Mouse (Mus musculus) forebrain, embryonic 15.5 days (tissue): ENCODE measurements at regions not wholly inside any gene's neighbourhood (a gene's known extent, or its start where the extent isn't known, plus 50 kb on each side); places are given as distances from the start of the nearest gene placed in this dataset.

Experiments
- ATAC-seq: fragments of 200-750 bp; cut with Nextera tagmentation; replicated peaks from 2 replicates; pipeline ENCODE4 v1.8.0; 2017; ENCODE audit warnings: mild to moderate bottlenecking, moderate TSS enrichment, moderate library complexity
- H3K27ac ChIP-seq: fragments of 300-500 bp; sonication (generic); replicated peaks from 2 replicates; pipeline ENCODE4 v1.5.1; 2015; ENCODE audit warnings: mild to moderate bottlenecking, inconsistent platforms
- H3K27me3 ChIP-seq: fragments of 300-500 bp; sonication (generic); 2 replicates; pipeline ENCODE4 v1.6.1; 2015; ENCODE audit warnings: inconsistent platforms
- H3K36me3 ChIP-seq: fragments of 300-500 bp; sonication (generic); 2 replicates; pipeline ENCODE4 v1.6.1; 2015; ENCODE audit warnings: mild to moderate bottlenecking, inconsistent platforms
- H3K4me1 ChIP-seq: fragments of 300-500 bp; sonication (generic); 2 replicates; pipeline ENCODE4 v1.6.1; 2015; ENCODE audit warnings: inconsistent platforms
- H3K4me2 ChIP-seq: fragments of 300-500 bp; sonication (generic); replicated peaks from 2 replicates; pipeline ENCODE4 v1.6.1; 2015; ENCODE audit warnings: mild to moderate bottlenecking, inconsistent platforms
- H3K4me3 ChIP-seq: fragments of 300-500 bp; sonication (generic); 2 replicates; pipeline ENCODE4 v1.5.1; 2015; ENCODE audit warnings: mild to moderate bottlenecking, inconsistent platforms
- H3K9ac ChIP-seq: fragments of 300-500 bp; sonication (generic); replicated peaks from 2 replicates; pipeline ENCODE4 v1.6.1; 2015; ENCODE audit warnings: mild to moderate bottlenecking, inconsistent platforms
- H3K9me3 ChIP-seq: fragments of 300-500 bp; sonication (generic); 2 replicates; pipeline ENCODE4 v1.6.1; 2016; ENCODE audit warnings: inconsistent platforms
- WGBS: fragments of 180-500 bp; shearing (Covaris S2); methylation state at CpG from one replicate; pipeline ENCODE4 v1.1.7; 2015; ENCODE audit warnings: mixed read lengths; 5-methylcytosine and 5-hydroxymethylcytosine counted together

DNA sequence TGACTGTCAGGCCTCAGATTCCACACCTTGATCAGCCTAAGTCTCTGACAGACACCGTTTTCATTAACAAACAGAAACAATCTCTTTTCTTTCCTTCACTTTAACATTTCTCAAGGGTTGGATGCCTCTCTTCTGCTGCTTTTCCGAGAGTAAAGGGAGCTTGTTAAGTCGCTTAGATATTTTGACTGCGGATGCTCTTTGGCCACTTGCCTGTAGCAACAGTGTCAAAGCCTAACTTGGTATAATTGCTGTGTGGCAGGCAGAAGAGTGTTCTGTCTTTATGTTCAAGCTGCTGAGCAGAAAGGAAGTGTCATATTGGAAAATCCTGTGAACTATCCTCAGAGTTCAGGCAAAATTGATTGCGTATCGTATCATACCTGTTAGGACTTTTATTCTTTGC is 112.3 kb upstream of the Zeb2 start:
- Histone ChIP-seq H3K4me1 (peaks cover 38% of the 10 kb centered on the region), H3K27me3 (no peaks in the 10 kb centered on the region), H3K9ac (no peak overlapping the region), H3K4me2 (no peak overlapping the region), H3K36me3 (no peaks in the 10 kb centered on the region), H3K4me3 (no peak overlapping the region), H3K27ac (no peak overlapping the region), H3K9me3 (no peaks in the 10 kb centered on the region)
- WGBS, result 44% methylated on average over 6 of the region's 6 CpGs
- no peak for ATAC-seq

DNA sequence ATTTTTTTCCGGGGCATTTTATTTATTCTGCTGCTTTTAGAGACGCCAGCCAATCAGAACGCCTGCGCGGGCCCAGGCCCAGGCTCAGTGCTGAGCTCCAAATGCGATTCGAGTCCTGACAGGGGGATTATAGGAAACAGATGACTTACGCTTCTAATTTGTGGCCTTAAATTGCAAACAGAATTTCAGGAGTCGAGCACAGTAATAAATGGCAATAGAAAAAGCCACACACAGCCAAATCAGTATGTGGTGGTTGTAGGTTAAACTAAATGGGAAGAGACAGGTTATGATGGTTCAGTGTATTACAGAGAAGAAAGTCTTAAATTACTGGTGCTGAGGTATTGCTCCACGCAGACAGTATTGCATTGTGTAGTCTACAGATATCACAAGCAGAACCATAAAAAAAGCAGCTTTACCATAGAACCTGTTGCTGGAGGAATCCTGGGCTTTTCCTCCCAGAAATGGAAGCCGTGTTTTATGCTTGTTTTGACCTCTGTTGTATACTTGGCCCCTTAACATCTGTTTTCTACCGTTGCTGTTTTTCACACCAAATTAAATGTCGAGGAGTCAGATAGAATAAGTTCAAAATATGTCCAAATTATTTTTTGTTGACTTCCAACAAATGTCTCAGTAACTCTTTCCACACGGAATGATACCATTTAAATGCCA is 110.2 kb upstream of the Zeb2 start:
- WGBS, result 22% methylated on average over 14 of the region's 14 CpGs
- H3K27ac ChIP-seq, result no peak overlapping the region; the same call in 1 of the 2 replicates
- ATAC-seq, result 0 out of 2 replicates have a peak, but pooled peaks have one; percentile 61

DNA sequence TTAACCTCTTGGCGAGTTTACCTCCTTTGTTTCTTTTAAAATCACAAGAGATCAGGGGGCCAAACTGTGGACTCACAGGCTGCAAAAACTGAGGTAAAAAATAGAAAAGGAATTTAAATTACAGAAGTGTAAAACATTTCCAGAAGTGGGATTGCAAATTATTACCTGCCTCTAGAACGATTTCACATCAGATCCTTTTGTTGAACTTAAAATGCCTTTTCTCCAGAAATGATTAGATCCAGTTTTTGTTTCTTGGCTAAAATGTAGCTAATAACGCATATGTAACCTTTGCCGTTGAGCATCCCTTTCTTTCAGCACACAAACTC is 108.8 kb upstream of the Zeb2 start:
- no peak overlapping the region for H3K9ac ChIP-seq
- H3K36me3 ChIP-seq, result no peaks in the 10 kb centered on the region
- no peak for ATAC-seq
- no peak overlapping the region for H3K4me3 ChIP-seq
- H3K27ac ChIP-seq, result peak overlapping the region; percentile 70
- no peak overlapping the region for H3K4me2 ChIP-seq
- no peaks in the 10 kb centered on the region for H3K9me3 ChIP-seq
- 17% methylated on average over 4 of the region's 4 CpGs for WGBS
- H3K4me1 ChIP-seq, result peaks cover 38% of the 10 kb centered on the region
- H3K27me3 ChIP-seq, result no peaks in the 10 kb centered on the region

More for the DNA sequence above, 110.2 kb upstream of the Zeb2 start:
- Histone ChIP-seq H3K36me3 (no peaks in the 10 kb centered on the region), H3K4me2 (peak overlapping the region; percentile 14; the same call in 1 of the 2 replicates), H3K9me3 (no peaks in the 10 kb centered on the region), H3K27me3 (no peaks in the 10 kb centered on the region), H3K9ac (no peak overlapping the region), H3K4me1 (peaks cover 38% of the 10 kb centered on the region), H3K4me3 (no peak overlapping the region)

DNA sequence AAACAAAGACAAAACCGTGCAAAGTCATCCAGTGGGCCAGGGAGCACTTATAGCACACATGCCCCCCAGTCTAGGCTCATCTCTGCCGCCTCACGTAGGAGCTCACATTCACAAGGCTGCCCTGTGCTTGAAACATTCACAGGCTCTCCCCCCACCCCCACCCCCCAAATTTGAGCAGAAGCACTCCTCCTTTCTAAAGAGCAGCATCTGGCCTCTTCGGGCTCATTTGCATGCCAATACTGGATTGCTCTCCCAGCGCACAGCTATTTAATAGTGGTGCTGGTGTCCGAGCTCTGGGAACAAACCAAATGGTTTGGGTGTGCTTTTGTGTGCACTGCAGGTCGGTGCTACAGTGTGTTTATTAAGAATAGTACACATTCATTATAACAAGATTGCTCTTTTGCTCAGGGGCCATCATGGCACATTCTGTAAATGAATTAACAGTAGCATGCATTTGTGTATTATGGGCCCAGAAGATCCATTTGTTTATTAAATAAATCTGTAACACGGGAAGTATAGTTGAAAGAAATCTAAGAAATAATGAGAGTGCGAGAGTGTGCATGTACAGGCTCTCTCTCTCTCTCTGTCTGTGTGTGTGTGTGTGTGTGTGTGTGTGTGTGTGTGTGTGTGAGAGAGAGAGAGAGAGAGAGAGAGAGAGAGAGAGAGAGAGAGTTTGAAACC is 108.3 kb upstream of the Zeb2 start:
- WGBS, result 4% methylated on average over 9 of the region's 9 CpGs

DNA sequence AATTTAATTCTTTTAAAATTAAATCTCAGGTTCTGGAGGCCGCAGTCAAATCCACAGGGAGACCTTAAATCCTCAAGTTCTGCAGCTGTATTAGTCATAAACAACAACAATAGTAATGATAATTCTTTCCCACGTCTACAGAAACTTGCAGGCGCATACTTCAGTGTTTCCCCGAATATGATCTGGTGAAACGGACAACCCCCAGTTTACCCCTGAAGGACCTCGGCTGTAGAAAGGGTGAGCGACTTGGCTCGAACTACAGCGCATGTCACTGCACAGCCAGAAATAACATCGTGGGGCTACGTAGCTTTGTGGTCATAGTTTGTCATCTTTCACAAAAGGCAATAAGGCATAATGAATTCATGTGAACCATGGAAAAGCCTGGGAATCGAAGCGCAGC is 105.0 kb upstream of the Zeb2 start:
- Histone ChIP-seq H3K36me3 (no peaks in the 10 kb centered on the region), H3K9me3 (no peaks in the 10 kb centered on the region), H3K4me2 (no peak overlapping the region), H3K9ac (no peak overlapping the region), H3K27me3 (no peaks in the 10 kb centered on the region), H3K4me3 (no peak overlapping the region), H3K4me1 (peaks cover 20% of the 10 kb centered on the region), H3K27ac (no peak overlapping the region)
- 65% methylated on average over 13 of the region's 13 CpGs for WGBS
- no peak for ATAC-seq

More for the DNA sequence above, 108.3 kb upstream of the Zeb2 start:
- no peak overlapping the region for H3K9ac ChIP-seq
- no peaks in the 10 kb centered on the region for H3K36me3 ChIP-seq
- no peaks in the 10 kb centered on the region for H3K27me3 ChIP-seq
- H3K4me1 ChIP-seq, result peaks cover 36% of the 10 kb centered on the region
- 0 out of 2 replicates have a peak overlapping the region, but pooled peaks have one; percentile 14 for H3K4me2 ChIP-seq
- H3K4me3 ChIP-seq, result no peak overlapping the region
- ATAC-seq, result peak; percentile 94
- H3K9me3 ChIP-seq, result no peaks in the 10 kb centered on the region
- peak overlapping the region; percentile 70 for H3K27ac ChIP-seq

DNA sequence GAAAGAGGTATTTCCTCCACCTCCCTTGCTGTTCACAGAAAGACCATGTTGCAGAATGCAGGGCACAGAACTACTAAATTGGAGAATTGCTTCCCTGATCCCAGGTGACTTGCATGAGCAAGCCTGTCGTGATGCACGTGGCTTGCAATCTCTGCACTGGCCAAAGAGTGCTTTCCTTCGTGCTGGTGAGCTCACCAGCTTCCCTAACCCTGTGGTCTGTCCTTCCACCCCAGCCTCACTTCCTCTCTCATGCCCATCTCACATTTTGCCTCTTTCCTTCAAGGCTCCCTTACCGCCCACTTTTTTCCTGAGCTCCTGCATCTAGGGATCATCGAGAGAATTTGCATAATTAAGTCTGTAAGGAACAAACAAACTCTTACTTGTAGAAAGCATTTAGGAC is 102.7 kb upstream of the Zeb2 start:
- no peaks in the 10 kb centered on the region for H3K4me1 ChIP-seq
- WGBS, result 50% methylated on average over 5 of the region's 5 CpGs
- H3K4me3 ChIP-seq, result no peak overlapping the region
- no peaks in the 10 kb centered on the region for H3K9me3 ChIP-seq
- no peak overlapping the region for H3K4me2 ChIP-seq
- H3K27me3 ChIP-seq, result no peaks in the 10 kb centered on the region
- no peaks in the 10 kb centered on the region for H3K36me3 ChIP-seq
- no peak overlapping the region for H3K9ac ChIP-seq
- ATAC-seq, result no peak
- H3K27ac ChIP-seq, result no peak overlapping the region

DNA sequence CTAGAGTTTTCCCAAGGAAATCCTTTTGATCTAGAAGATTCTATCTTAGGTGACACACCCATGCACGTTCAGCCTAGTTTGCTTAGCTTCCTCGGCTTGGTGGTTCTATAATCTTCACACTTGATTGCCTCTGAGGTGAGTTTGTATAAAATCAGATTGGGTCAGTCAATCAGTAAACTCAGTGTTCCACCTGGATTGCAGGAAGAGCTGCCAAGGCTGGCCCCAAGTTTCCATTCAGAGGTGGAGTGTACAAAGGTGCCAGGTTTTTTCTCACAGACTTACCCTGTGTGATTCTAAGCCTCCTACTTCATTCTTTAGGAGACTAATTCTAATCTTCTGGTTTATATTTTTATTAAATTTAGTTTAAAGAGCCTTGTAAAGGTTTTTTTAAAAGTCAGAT is 95.6 kb upstream of the Zeb2 start:
- no peaks in the 10 kb centered on the region for H3K9me3 ChIP-seq
- H3K27me3 ChIP-seq, result no peaks in the 10 kb centered on the region
- H3K9ac ChIP-seq, result no peak overlapping the region
- WGBS, result 75% methylated on average over 2 of the region's 2 CpGs
- no peaks in the 10 kb centered on the region for H3K36me3 ChIP-seq
- H3K4me1 ChIP-seq, result no peaks in the 10 kb centered on the region
- no peak for ATAC-seq
- H3K4me3 ChIP-seq, result no peak overlapping the region
- H3K27ac ChIP-seq, result no peak overlapping the region
- H3K4me2 ChIP-seq, result no peak overlapping the region

DNA sequence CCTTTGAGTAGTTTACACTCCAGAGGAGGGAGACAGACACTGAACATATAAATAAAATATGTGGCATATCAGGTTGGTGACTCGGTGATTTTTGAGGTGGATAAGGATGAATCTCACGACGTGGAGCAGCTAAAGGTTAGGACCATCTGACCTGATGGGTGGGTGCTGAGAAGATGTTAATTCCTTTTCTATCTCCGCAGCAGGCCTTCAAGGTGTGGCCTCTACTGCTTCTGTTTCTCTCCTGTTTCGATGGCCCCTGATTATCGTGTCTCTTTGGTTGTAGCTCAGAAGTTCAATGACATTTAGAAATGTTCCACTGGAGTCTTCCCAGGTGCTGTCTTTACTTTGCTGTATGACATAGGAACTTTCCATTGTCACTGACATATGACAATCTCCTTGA is 91.3 kb upstream of the Zeb2 start:
- no peak for ATAC-seq
- no peaks in the 10 kb centered on the region for H3K36me3 ChIP-seq
- no peaks in the 10 kb centered on the region for H3K9me3 ChIP-seq
- WGBS, result 95% methylated on average over 6 of the region's 6 CpGs
- H3K27ac ChIP-seq, result no peak overlapping the region
- no peak overlapping the region for H3K4me3 ChIP-seq
- H3K4me2 ChIP-seq, result no peak overlapping the region
- H3K27me3 ChIP-seq, result no peaks in the 10 kb centered on the region
- no peak overlapping the region for H3K9ac ChIP-seq
- H3K4me1 ChIP-seq, result peaks cover 9% of the 10 kb centered on the region

DNA sequence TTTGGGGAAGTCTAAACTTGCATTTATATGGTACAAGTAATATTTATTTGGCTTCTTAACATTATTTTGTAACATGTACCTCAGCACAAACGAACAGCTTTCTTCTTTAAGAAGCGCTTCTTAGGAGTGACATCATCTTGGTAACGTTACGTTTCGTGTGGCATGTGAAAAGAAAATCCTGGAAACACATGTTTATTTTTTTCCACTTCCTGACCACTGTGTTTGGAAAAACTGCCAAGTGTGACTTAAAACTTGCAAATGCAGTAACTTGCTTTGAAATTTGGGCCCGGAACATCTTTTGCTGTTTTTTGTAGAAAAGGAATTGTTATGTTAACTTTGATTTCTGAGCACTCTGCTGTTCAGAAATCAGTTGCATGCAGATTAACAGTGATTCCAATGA is 88.6 kb upstream of the Zeb2 start:
- 21% methylated on average over 6 of the region's 6 CpGs for WGBS
- H3K9me3 ChIP-seq, result no peaks in the 10 kb centered on the region
- no peaks in the 10 kb centered on the region for H3K36me3 ChIP-seq
- no peak overlapping the region for H3K27ac ChIP-seq
- H3K27me3 ChIP-seq, result no peaks in the 10 kb centered on the region
- no peak overlapping the region for H3K9ac ChIP-seq
- no peak overlapping the region for H3K4me2 ChIP-seq
- peaks cover 9% of the 10 kb centered on the region for H3K4me1 ChIP-seq
- H3K4me3 ChIP-seq, result no peak overlapping the region
- no peak for ATAC-seq

DNA sequence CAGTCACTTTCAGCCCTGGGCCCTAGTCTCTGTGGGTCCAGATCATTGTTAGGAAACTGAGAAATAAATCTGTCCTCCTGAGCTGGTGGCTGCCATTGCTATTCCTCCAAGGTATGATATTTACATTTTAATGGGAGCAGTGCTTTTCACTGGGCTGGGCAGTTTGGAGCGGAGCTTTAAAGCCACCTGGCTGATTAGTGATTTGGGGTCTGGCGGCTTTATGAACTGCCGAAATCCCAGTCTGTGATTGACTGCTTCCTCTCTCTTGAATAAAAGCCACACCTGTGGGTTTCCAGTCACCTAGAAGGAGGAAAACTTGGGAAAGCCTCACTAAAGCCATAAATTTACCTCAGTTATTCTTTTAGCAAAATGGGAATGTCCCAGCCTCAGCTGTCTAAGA is 88.0 kb upstream of the Zeb2 start:
- WGBS, result 36% methylated on average over 3 of the region's 3 CpGs
- Histone ChIP-seq H3K9me3 (no peaks in the 10 kb centered on the region), H3K36me3 (no peaks in the 10 kb centered on the region), H3K4me2 (no peak overlapping the region), H3K27me3 (no peaks in the 10 kb centered on the region), H3K4me3 (no peak overlapping the region), H3K9ac (no peak overlapping the region), H3K4me1 (peaks cover 9% of the 10 kb centered on the region), H3K27ac (no peak overlapping the region)
- no peak for ATAC-seq

DNA sequence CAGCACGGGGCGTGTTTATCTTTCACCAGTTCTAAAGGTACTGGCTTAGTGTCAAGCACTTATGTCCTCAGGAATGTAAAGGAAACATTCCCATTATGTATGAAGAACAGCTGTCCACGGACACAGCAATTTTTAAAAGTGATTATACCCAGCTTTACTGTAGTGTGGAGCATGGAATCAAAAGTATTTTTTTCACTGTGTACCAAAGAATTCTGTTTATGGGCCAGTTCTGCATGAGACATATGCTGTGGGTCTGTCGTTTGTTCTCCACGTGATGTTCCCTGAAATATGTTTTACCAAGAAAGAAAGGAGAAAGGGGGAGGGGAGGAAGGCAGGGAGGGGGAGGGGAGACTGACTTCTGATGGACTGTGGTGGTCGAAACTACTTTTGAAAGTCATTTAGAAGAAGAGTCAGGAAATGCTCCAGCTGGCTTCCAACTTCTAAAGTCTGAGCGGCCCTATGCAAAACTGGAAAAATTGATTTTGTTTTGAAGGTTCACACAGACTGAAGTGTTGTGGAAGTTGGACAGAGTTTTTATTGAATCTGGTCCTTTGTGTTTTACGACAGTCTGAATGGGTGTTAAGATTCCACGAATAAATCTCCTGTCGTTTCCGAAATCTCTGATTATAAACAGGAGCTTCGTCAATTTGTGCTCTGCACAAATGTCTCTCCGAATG is 80.9 kb upstream of the Zeb2 start:
- Histone ChIP-seq H3K9me3 (no peaks in the 10 kb centered on the region), H3K27me3 (no peaks in the 10 kb centered on the region), H3K4me2 (no peak overlapping the region), H3K4me1 (no peaks in the 10 kb centered on the region), H3K9ac (no peak overlapping the region), H3K36me3 (no peaks in the 10 kb centered on the region), H3K4me3 (no peak overlapping the region), H3K27ac (no peak overlapping the region)
- 77% methylated on average over 13 of the region's 13 CpGs for WGBS
- ATAC-seq, result no peak

DNA sequence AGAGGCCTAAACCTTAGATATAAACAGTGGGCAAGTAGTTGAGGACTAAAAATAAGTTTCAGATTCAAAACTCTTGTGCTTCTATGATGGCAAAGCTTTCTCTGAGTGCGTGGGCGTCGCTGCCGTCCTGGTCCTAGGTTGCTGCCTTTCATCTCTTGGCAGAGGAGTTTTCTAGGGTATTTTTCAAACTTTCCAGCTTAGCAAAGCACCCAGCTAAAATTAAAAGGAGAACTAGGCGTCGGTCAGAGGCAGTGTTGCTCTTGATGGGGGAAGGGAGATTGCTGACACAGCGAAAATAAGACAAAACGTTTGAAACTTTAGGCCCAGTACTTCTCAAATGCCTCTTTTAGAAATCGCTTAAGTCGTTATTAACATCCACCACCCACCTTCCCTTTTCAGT is 80.1 kb upstream of the Zeb2 start:
- Histone ChIP-seq H3K27ac (no peak overlapping the region), H3K36me3 (no peaks in the 10 kb centered on the region), H3K9me3 (no peaks in the 10 kb centered on the region), H3K4me3 (no peak overlapping the region), H3K9ac (no peak overlapping the region), H3K4me2 (no peak overlapping the region), H3K27me3 (no peaks in the 10 kb centered on the region), H3K4me1 (no peaks in the 10 kb centered on the region)
- ATAC-seq, result no peak
- WGBS, result 81% methylated on average over 10 of the region's 10 CpGs
